Mouse (Mus musculus): ENCODE results near the gene 4930535I16Rik.

GRCm38 (mm10) chr4:123918851-123919250 lies 1.0 kb upstream of the 4930535I16Rik start:
- TF ChIP-seq POLR2A (IDR thresholded peaks at IDR 0.05; ENCODE audit: insufficient read length, low read depth) = no peak
- TF ChIP-seq MYOD1 (IDR thresholded peaks at IDR 0.05; ENCODE audit: control insufficient read depth in 1 of 3, insufficient read length in 2 of 3, low read depth in 2 of 3) = no peak
- TF ChIP-seq USF1 (IDR thresholded peaks at IDR 0.05; ENCODE audit: low read depth) = no peak

Data from myocyte (in vitro differentiated cells).